Mouse (Mus musculus): ENCODE results near the gene Spdye4b. TPM values are rescaled to one million over a fixed set of nuclear protein-coding genes. Genes with fewer than 3 reads are reported as not detected.

The Spdye4b gene
- polyA plus RNA-seq, 1 experiment from 2014 or later: not detected

GRCm38 (mm10) chr5:143222287-143222686 lies 41.5 kb downstream of the Spdye4b start:
- no peak overlapping the region for H3K9ac ChIP-seq
- no peaks in the 10 kb centered on the region for H3K9me3 ChIP-seq (replicated peaks)
- no peaks in the 10 kb centered on the region for H3K4me1 ChIP-seq
- no peak for ATAC-seq
- H3K4me3 ChIP-seq: no peak overlapping the region
- no peak overlapping the region for H3K27ac ChIP-seq
- 87% methylated on average over 1 of the region's 1 CpGs for WGBS
- H3K4me2 ChIP-seq: no peak overlapping the region
- H3K27me3 ChIP-seq: no peaks in the 10 kb centered on the region
- H3K36me3 ChIP-seq (ENCODE audit: poor library complexity, severe bottlenecking): no peaks in the 10 kb centered on the region

- Histone ChIP-seq H3K27me3 (no peaks in the 10 kb centered on the region), H3K9me3 (replicated peaks) (peaks cover 13% of the 10 kb centered on the region), H3K4me1 (no peaks in the 10 kb centered on the region), H3K4me2 (no peak within 1 kb of the TSS), H3K27ac (no peak within 1 kb of the TSS), H3K4me3 (no peak within 1 kb of the TSS), H3K9ac (no peak within 1 kb of the TSS), H3K36me3 (ENCODE audit: poor library complexity, severe bottlenecking) (no peaks in the 10 kb centered on the region)
- no peak for ATAC-seq
- 87% methylated on average over 3 of the region's 3 CpGs for WGBS
These were observed 46.0 kb downstream of the Spdye4b start, which contains the start of gene Spdye4a for GRCm38 (mm10) chr5:143226790-143227189. TSS of gene Spdye4a (minus strand) at chr5:143226890.

- H3K4me1 ChIP-seq: peaks cover 23% of the 10 kb centered on the region
These were observed 54.3 kb downstream of the Spdye4b start, which contains the start of gene Zfp12 for GRCm38 (mm10) chr5:143235028-143235693. TSS of gene Zfp12 (plus strand) at chr5:143235163.

GRCm38 (mm10) chr5:143236036-143236435 lies 55.2 kb downstream of the Spdye4b start:
- H3K9me3 ChIP-seq (replicated peaks): no peaks in the 10 kb centered on the region
- peaks cover 41% of the 10 kb centered on the region for H3K36me3 ChIP-seq (ENCODE audit: poor library complexity, severe bottlenecking)
- WGBS: 46% methylated on average over 9 of the region's 9 CpGs
- peak overlapping the region; percentile 91 for H3K4me3 ChIP-seq
- ATAC-seq: no peak
- H3K4me1 ChIP-seq: peaks cover 23% of the 10 kb centered on the region
- peak overlapping the region; percentile 94 for H3K4me2 ChIP-seq
- no peaks in the 10 kb centered on the region for H3K27me3 ChIP-seq
- H3K9ac ChIP-seq: peak overlapping the region; percentile 93
- no peak overlapping the region for H3K27ac ChIP-seq

More at GRCm38 (mm10) chr5:143235028-143235693, 54.3 kb downstream of the Spdye4b start, which contains the start of gene Zfp12:
- ATAC-seq: peak; percentile 98
- Histone ChIP-seq H3K9me3 (replicated peaks) (no peaks in the 10 kb centered on the region), H3K4me3 (peak within 1 kb of the TSS; percentile 91), H3K4me2 (peak within 1 kb of the TSS; percentile 94), H3K36me3 (ENCODE audit: poor library complexity, severe bottlenecking) (peaks cover 32% of the 10 kb centered on the region), H3K27ac (peak within 1 kb of the TSS; percentile 98), H3K27me3 (no peaks in the 10 kb centered on the region), H3K9ac (peak within 1 kb of the TSS; percentile 93)
- 0% methylated on average over 58 of the region's 58 CpGs for WGBS

GRCm38 (mm10) chr5:143244926-143245325 lies 64.1 kb downstream of the Spdye4b start:
- no peaks in the 10 kb centered on the region for H3K27me3 ChIP-seq
- no peak overlapping the region for H3K27ac ChIP-seq
- H3K4me1 ChIP-seq: no peaks in the 10 kb centered on the region
- H3K4me2 ChIP-seq: no peak overlapping the region
- peaks cover 100% of the 10 kb centered on the region for H3K36me3 ChIP-seq (ENCODE audit: poor library complexity, severe bottlenecking)
- no peaks in the 10 kb centered on the region for H3K9me3 ChIP-seq (replicated peaks)
- H3K4me3 ChIP-seq: no peak overlapping the region
- no peak for ATAC-seq
- no peak overlapping the region for H3K9ac ChIP-seq
- WGBS: 97% methylated on average over 26 of the region's 26 CpGs

- Histone ChIP-seq H3K4me2 (no peak overlapping the region), H3K9me3 (replicated peaks) (no peaks in the 10 kb centered on the region), H3K27ac (no peak overlapping the region), H3K27me3 (peaks cover 59% of the 10 kb centered on the region), H3K4me1 (peaks cover 25% of the 10 kb centered on the region), H3K9ac (no peak overlapping the region), H3K36me3 (ENCODE audit: poor library complexity, severe bottlenecking) (peaks cover 94% of the 10 kb centered on the region), H3K4me3 (no peak overlapping the region)
- no peak for ATAC-seq
- WGBS: 55% methylated on average over 6 of the region's 6 CpGs
These were observed 71.2 kb downstream of the Spdye4b start for GRCm38 (mm10) chr5:143252039-143252438.

GRCm38 (mm10) chr5:143252791-143253185 lies 72.0 kb downstream of the Spdye4b start:
- peaks cover 25% of the 10 kb centered on the region for H3K4me1 ChIP-seq
- 35% methylated on average over 18 of the region's 18 CpGs for WGBS
- peak overlapping the region; percentile 67 for H3K4me2 ChIP-seq
- ATAC-seq: no peak
- no peak overlapping the region for H3K9ac ChIP-seq
- H3K27me3 ChIP-seq: peaks cover 66% of the 10 kb centered on the region
- no peaks in the 10 kb centered on the region for H3K9me3 ChIP-seq (replicated peaks)
- H3K36me3 ChIP-seq (ENCODE audit: poor library complexity, severe bottlenecking): peaks cover 94% of the 10 kb centered on the region
- H3K4me3 ChIP-seq: peak overlapping the region; percentile 40; the same call in 1 of the 2 replicates
- no peak overlapping the region for H3K27ac ChIP-seq

GRCm38 (mm10) chr5:143253186-143253880 lies 72.5 kb downstream of the Spdye4b start:
- Histone ChIP-seq H3K9ac (peak overlapping the region; percentile 53), H3K36me3 (ENCODE audit: poor library complexity, severe bottlenecking) (peaks cover 94% of the 10 kb centered on the region), H3K4me2 (peak overlapping the region; percentile 67), H3K27ac (no peak overlapping the region), H3K27me3 (peaks cover 71% of the 10 kb centered on the region), H3K4me3 (peak overlapping the region; percentile 40), H3K9me3 (replicated peaks) (no peaks in the 10 kb centered on the region), H3K4me1 (peaks cover 25% of the 10 kb centered on the region)
- peak; percentile 30; the same call in 1 of the 2 replicates for ATAC-seq
- 3% methylated on average over 94 of the region's 103 CpGs for WGBS

GRCm38 (mm10) chr5:143253881-143254486 lies 73.2 kb downstream of the Spdye4b start:
- peaks cover 94% of the 10 kb centered on the region for H3K36me3 ChIP-seq (ENCODE audit: poor library complexity, severe bottlenecking)

More at GRCm38 (mm10) chr5:143253881-143254486, 73.2 kb downstream of the Spdye4b start:
- H3K27me3 ChIP-seq: peaks cover 76% of the 10 kb centered on the region
- H3K4me3 ChIP-seq: peak overlapping the region; percentile 40
- H3K27ac ChIP-seq: no peak overlapping the region
- peaks cover 25% of the 10 kb centered on the region for H3K4me1 ChIP-seq
- peak overlapping the region; percentile 53 for H3K9ac ChIP-seq
- 4% methylated on average over 78 of the region's 81 CpGs for WGBS
- H3K9me3 ChIP-seq (replicated peaks): no peaks in the 10 kb centered on the region
- peak overlapping the region; percentile 67 for H3K4me2 ChIP-seq
- peak; percentile 36 for ATAC-seq

Small RNA genes within 50 kb of the gene (microRNA-seq; reads per million reads assigned to microRNA genes)
- not detected for gene Gm44405

Other genes starting within 250 kb of the Spdye4b start
- 521 and 522 TPM in 2 replicates for gene Fscn1, start 220.7 kb upstream of the Spdye4b start, polyA plus RNA-seq (2015; fragmentation: Nextera tagmentation; extraction: Ambion mirVana)
- 36.7 and 38.4 TPM in 2 replicates for gene Rnf216, start 68.0 kb upstream of the Spdye4b start, polyA plus RNA-seq (2015; fragmentation: Nextera tagmentation; extraction: Ambion mirVana)
- 0.05 TPM in 1 of 2 replicates, not detected in the other for gene Olfr718-ps1, start 33.4 kb upstream of the Spdye4b start, polyA plus RNA-seq (2015; fragmentation: Nextera tagmentation; extraction: Ambion mirVana)
- 14.9 and 15.7 TPM in 2 replicates for gene Rbak, start 242 bp upstream of the Spdye4b start, polyA plus RNA-seq (2015; fragmentation: Nextera tagmentation; extraction: Ambion mirVana)
- not detected in 2 replicates for gene Spdye4a, start 45.9 kb downstream of the Spdye4b start, polyA plus RNA-seq (2015; fragmentation: Nextera tagmentation; extraction: Ambion mirVana)
- gene Zfp12, start 54.1 kb downstream of the Spdye4b start, polyA plus RNA-seq (2015; fragmentation: Nextera tagmentation; extraction: Ambion mirVana): 22.7 and 23.5 TPM in 2 replicates
- gene Zfp316, start 89.0 kb downstream of the Spdye4b start, polyA plus RNA-seq (2015; fragmentation: Nextera tagmentation; extraction: Ambion mirVana): 5.8 and 6.1 TPM in 2 replicates
- gene Zfp853, start 112.6 kb downstream of the Spdye4b start, polyA plus RNA-seq (2015; fragmentation: Nextera tagmentation; extraction: Ambion mirVana): not detected in 2 replicates
- gene E130309D02Rik, start 134.3 kb downstream of the Spdye4b start, polyA plus RNA-seq (2015; fragmentation: Nextera tagmentation; extraction: Ambion mirVana): 50.0 and 51.5 TPM in 2 replicates
- gene Zdhhc4, start 148.2 kb downstream of the Spdye4b start, polyA plus RNA-seq (2015; fragmentation: Nextera tagmentation; extraction: Ambion mirVana): 68.4 and 78.9 TPM in 2 replicates
- gene Grid2ip, start 176.3 kb downstream of the Spdye4b start, polyA plus RNA-seq (2015; fragmentation: Nextera tagmentation; extraction: Ambion mirVana): 0.15 and 0.23 TPM in 2 replicates
- gene Kdelr2, start 222.8 kb downstream of the Spdye4b start, polyA plus RNA-seq (2015; fragmentation: Nextera tagmentation; extraction: Ambion mirVana): 146 and 148 TPM in 2 replicates

Data from forebrain, embryonic 13.5 days (tissue).